Mouse (Mus musculus): ENCODE data around the gene Rps3a1.

DNA sequence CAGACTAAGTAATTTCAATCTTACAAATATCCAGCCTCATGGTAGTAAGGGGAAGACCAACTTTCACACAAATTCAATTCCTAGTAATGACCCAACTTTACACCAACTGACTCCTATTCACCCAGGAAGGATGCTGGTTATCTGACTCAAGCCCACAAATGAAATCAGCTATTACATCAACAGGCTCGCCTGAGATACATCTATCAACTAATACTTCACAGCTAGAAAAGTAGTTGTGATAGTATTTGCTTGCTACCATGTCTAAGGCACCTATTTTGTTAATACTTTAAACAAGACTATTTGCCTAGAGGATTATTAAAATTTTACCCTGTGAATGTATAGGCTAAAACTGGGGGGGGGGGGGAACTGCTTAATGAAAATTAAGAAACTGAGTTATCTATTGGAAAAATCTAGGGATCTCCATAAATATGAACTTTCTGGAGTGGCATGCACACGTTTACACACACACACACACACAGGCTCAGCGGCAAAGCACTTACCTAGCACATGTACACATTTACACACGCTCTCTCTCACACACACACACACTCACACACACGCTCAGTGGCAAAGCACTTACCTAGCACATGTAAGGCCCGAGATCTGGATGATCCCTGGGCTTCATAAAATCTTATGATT is 5.4 kb downstream of the Rps3a1 start:
- TF ChIP-seq MYOD1 (IDR thresholded peaks at IDR 0.05; ENCODE audit: control insufficient read depth, insufficient read length, low read depth) (no peak), CTCF (IDR thresholded peaks at IDR 0.05; ENCODE audit: control insufficient read depth, insufficient read depth, insufficient read length) (no peak), USF1 (IDR thresholded peaks at IDR 0.05; ENCODE audit: low read depth) (no peak), CEBPB (IDR thresholded peaks at IDR 0.05; ENCODE audit: low read depth) (no peak)
